Mouse (Mus musculus): Measurements from ENCODE around the gene Slc35d2.

The Slc35d2 gene

GRCm38 (mm10) chr13:64048467-64048866, 80.7 kb downstream of the Slc35d2 start:
- no peak for DNase-seq
